Mouse (Mus musculus) spleen, adult 18-20 months (tissue): ENCODE measurements around the gene Nanog.

Experiments used
- DNase-seq, 2 experiments: peaks; one replicate each; pipeline ENCODE4 v3.0.0; 2022; ENCODE audit warnings: mixed read lengths in 2 of 2

The Nanog gene

GRCm38 (mm10) chr6:122763844-122764445 lies 56.7 kb downstream of the Nanog start:
- DNase-seq, result no peak
